20 mouse cellular contexts compared by ENCODE assay signal in the genomic region with DNA sequence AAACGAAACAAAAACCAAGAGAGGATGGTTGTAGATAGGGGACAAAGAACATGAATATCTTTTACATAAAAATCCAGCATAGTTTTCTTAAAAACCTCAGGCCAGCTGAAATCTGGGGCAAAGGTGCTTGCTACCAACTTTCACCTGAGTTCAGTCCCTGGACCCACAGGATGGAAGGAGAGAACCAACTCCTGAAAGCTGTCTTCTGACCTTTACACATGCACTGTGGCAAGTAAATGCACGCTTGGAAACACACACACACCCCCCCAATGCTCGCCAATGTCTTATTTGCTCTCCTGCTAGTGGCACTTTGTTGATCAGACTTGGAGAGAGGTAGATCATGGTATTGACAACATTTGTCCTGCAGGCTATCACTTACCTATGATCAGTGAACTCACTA.
"Had no signal": no experiment of that assay in that cellular context is flagged by ENCODE, and none has a peak within 500 bp of the region (broad histone marks: within the 10 kb centered on the region; RNA-seq: fewer than 3 reads in every experiment).

No protein-coding gene starts in this region.

- H3K4me3 ChIP-seq: layer of hippocampus, adult 2 months; limb, embryonic 10.5 days; limb, embryonic 13.5 days; liver, embryonic 15.5 days; midbrain, embryonic 12.5 days; midbrain, embryonic 15.5 days; neural tube, embryonic 12.5 days; neural tube, embryonic 15.5 days; stomach, embryonic 15.5 days had no signal

- DNase-seq: layer of hippocampus, adult 9-11 months; liver; lung, embryonic 14.5 days; retina, postnatal 1 day; right cerebral cortex, postnatal 25 days; spleen, adult 18-20 months; thymus, adult 18-20 months; thymus, postnatal 36 days had no signal

- H3K36me3 ChIP-seq: stomach, embryonic 15.5 days had no signal

- H3K4me2 ChIP-seq: limb, embryonic 13.5 days; liver, embryonic 15.5 days; lung, embryonic 14.5 days; midbrain, embryonic 12.5 days; midbrain, embryonic 15.5 days; neural tube, embryonic 12.5 days; neural tube, embryonic 15.5 days; stomach, embryonic 15.5 days had no signal

- H3K27me3 ChIP-seq: limb, embryonic 13.5 days; liver, embryonic 15.5 days; midbrain, embryonic 12.5 days; midbrain, embryonic 15.5 days; neural tube, embryonic 12.5 days; neural tube, embryonic 15.5 days; stomach, embryonic 15.5 days had no signal

- H3K27ac ChIP-seq: layer of hippocampus, adult 2 months; limb, embryonic 10.5 days; limb, embryonic 13.5 days; liver, embryonic 15.5 days; macrophage; midbrain, embryonic 12.5 days; midbrain, embryonic 15.5 days; neural tube, embryonic 12.5 days; neural tube, embryonic 15.5 days; stomach, embryonic 15.5 days had no signal

- ATAC-seq: intestine, postnatal 0 days; lung, postnatal 0 days; midbrain, embryonic 15.5 days had no signal

- H3K9ac ChIP-seq: limb, embryonic 13.5 days; liver, embryonic 15.5 days; lung, embryonic 14.5 days; midbrain, embryonic 12.5 days; midbrain, embryonic 15.5 days; neural tube, embryonic 12.5 days; neural tube, embryonic 15.5 days; stomach, embryonic 15.5 days had no signal

- H3K9me3 ChIP-seq: limb, embryonic 10.5 days; limb, embryonic 13.5 days; liver, embryonic 15.5 days; midbrain, embryonic 12.5 days; midbrain, embryonic 15.5 days; neural tube, embryonic 12.5 days; neural tube, embryonic 15.5 days; stomach, embryonic 15.5 days had no signal
